Mouse (Mus musculus) cortical plate, adult 2 months (tissue): Measurements from ENCODE around the gene Kcnh6. TPM values are rescaled to one million over a fixed set of nuclear protein-coding genes. Genes with fewer than 3 reads are reported as not detected.
A peak's percentile ranks its signal among the peaks of the same experiment; 100 is the strongest.

Experiments
- H3K27ac ChIP-seq: fragments of 200-500 bp; 2 replicates; pipeline ENCODE4 v1.5.1; 2012; ENCODE audit warnings: low read length, control low read depth, inconsistent platforms; ENCODE audit not compliant: insufficient read depth
- H3K4me1 ChIP-seq: fragments of 200-500 bp; 2 replicates; pipeline ENCODE4 v1.6.1; 2011; ENCODE audit warnings: low read length; ENCODE audit not compliant: control insufficient read depth, insufficient read depth
- H3K4me3 ChIP-seq: fragments of 200-500 bp; 2 replicates; pipeline ENCODE4 v1.5.1; 2011; ENCODE audit warnings: mild to moderate bottlenecking, low read length, control low read depth; ENCODE audit not compliant: insufficient read depth
- CTCF ChIP-seq: fragments of 200-500 bp; IDR thresholded peaks from 2 replicates; pipeline ENCODE4 v1.5.1; 2011; ENCODE audit warnings: mild to moderate bottlenecking, control low read depth, low read length; ENCODE audit not compliant: insufficient read depth; ENCODE audit errors: extremely low read depth
- POLR2A ChIP-seq: fragments of 200-500 bp; IDR thresholded peaks from 2 replicates; pipeline ENCODE4 v1.6.1; 2011; ENCODE audit warnings: mild to moderate bottlenecking, low read length, control low read depth; ENCODE audit not compliant: insufficient read depth; ENCODE audit errors: extremely low read depth
- polyA plus RNA-seq: library from polyadenylated mRNA; depleted of rRNA; stranded (reverse); fragments of >200 nt; gene quantifications from 2 replicates; pipeline ENCODE4 v1.2.3, GENCODE M21; 2012; rRNA removed

Gene Kcnh6
- polyA plus RNA-seq, 1 experiment = 1.5 TPM

DNA sequence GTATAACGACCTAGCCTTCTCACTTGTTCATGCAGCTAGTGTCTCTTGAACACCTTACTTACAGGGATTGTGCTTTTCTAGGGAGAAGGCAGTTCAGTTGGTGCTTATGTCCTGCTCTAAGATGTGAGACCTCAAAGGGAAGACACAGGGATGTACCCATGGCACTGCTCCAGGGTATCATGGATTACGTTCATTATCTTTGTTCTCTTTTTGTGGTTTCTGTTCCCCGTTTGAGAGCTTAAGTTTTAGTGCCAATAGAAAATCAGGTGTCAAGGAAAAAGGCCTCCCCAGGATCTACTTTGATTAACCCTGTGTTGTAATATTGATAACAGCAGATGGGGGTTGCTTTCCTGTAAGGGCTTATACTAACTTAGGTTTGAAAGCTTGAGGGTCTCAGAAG, 65.8 kb downstream of the Kcnh6 start:
- Histone ChIP-seq H3K4me3 (no peak overlapping the region), H3K4me1 (no peaks in the 10 kb centered on the region), H3K27ac (no peak overlapping the region)
- TF ChIP-seq POLR2A (no peak), CTCF (no peak)

DNA sequence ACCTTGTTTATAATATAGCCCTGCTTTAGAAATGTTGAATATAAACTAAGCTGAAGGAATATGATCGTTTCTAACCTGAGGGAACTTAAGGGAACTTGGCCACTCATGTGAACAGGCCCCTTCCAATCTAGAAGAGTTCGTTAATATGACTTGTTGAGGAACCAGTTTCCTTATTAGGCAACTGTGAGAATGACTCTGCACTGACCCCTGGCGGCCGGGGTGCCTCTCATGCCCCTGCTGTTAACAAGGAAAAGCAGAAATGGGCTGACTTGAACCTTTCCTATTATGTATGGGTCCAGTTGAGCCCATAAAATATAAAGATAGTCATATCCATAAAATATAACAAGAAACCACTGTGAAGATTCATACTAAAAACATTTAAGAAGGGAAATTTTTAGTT, 68.4 kb downstream of the Kcnh6 start:
- TF ChIP-seq POLR2A (no peak), CTCF (peak; percentile 77)
- H3K27ac ChIP-seq = no peak overlapping the region
- no peaks in the 10 kb centered on the region for H3K4me1 ChIP-seq
- no peak overlapping the region for H3K4me3 ChIP-seq

Other genes starting within 250 kb of the Kcnh6 start
- 66.6 and 67.1 TPM in 2 replicates for gene Cyb561, start 54.8 kb upstream of the Kcnh6 start, polyA plus RNA-seq
- 8.7 and 9.3 TPM in 2 replicates for gene Ace, start 40.2 kb upstream of the Kcnh6 start, polyA plus RNA-seq
- gene Ace3, start 13.4 kb upstream of the Kcnh6 start, polyA plus RNA-seq = not detected in 2 replicates
- 111 and 115 TPM in 2 replicates for gene Dcaf7, start 28.7 kb downstream of the Kcnh6 start, polyA plus RNA-seq
- 11.9 and 12.4 TPM in 2 replicates for gene Taco1, start 57.9 kb downstream of the Kcnh6 start, polyA plus RNA-seq
- 32.3 and 33.2 TPM in 2 replicates for gene Map3k3, start 76.5 kb downstream of the Kcnh6 start, polyA plus RNA-seq
- not detected in 2 replicates for gene Gm10840, start 152.7 kb downstream of the Kcnh6 start, polyA plus RNA-seq
- gene Limd2, start 152.7 kb downstream of the Kcnh6 start, polyA plus RNA-seq = 86.0 and 102 TPM in 2 replicates
- 51.9 and 55.2 TPM in 2 replicates for gene Strada, start 194.0 kb downstream of the Kcnh6 start, polyA plus RNA-seq
- 68.3 and 83.3 TPM in 2 replicates for gene Ccdc47, start 208.2 kb downstream of the Kcnh6 start, polyA plus RNA-seq
- 41.6 and 43.7 TPM in 2 replicates for gene Ddx42, start 208.8 kb downstream of the Kcnh6 start, polyA plus RNA-seq
- 23.8 and 24.6 TPM in 2 replicates for gene Ftsj3, start 248.0 kb downstream of the Kcnh6 start, polyA plus RNA-seq
- gene Psmc5, start 248.0 kb downstream of the Kcnh6 start, polyA plus RNA-seq = 244 and 245 TPM in 2 replicates